Mouse (Mus musculus) thymus, adult 2 months (tissue): Measurements from ENCODE around the gene Plcg2. TPM values are rescaled to one million over a fixed set of nuclear protein-coding genes. Genes with fewer than 3 reads are reported as not detected.
A peak's percentile ranks its signal among the peaks of the same experiment; 100 is the strongest.

ENCODE experiments used
- DNase-seq: peaks from one replicate; pipeline ENCODE4 v3.0.0; 2021
- H3K27ac ChIP-seq: fragments of 200-500 bp; 2 replicates; pipeline ENCODE4 v1.5.1; 2012; ENCODE audit warnings: low read length, control low read depth; ENCODE audit not compliant: control insufficient read depth, insufficient read depth
- H3K27me3 ChIP-seq: fragments of 200-500 bp; 2 replicates; pipeline ENCODE4 v1.6.1; 2012; ENCODE audit warnings: mild to moderate bottlenecking, low read length, moderate library complexity, mixed read lengths; ENCODE audit not compliant: control insufficient read depth, insufficient read depth
- H3K36me3 ChIP-seq: fragments of 200-500 bp; 2 replicates; pipeline ENCODE4 v1.6.1; 2012; ENCODE audit warnings: mild to moderate bottlenecking, low read length, moderate library complexity; ENCODE audit not compliant: control insufficient read depth, insufficient read depth
- H3K4me1 ChIP-seq: fragments of 200-500 bp; replicated peaks from 2 replicates; pipeline ENCODE4 v1.6.1; 2012; ENCODE audit warnings: low read length; ENCODE audit not compliant: control insufficient read depth, insufficient read depth
- H3K4me3 ChIP-seq: fragments of 200-500 bp; 2 replicates; pipeline ENCODE4 v1.5.1; 2012; ENCODE audit warnings: mild to moderate bottlenecking, low read length, control low read depth, moderate library complexity; ENCODE audit not compliant: control insufficient read depth, insufficient read depth
- CTCF ChIP-seq: fragments of 200-500 bp; IDR thresholded peaks from 2 replicates; pipeline ENCODE4 v1.5.1; 2012; ENCODE audit warnings: mild to moderate bottlenecking, control low read depth, low read length, moderate library complexity, borderline replicate concordance; ENCODE audit not compliant: control insufficient read depth, poor library complexity, insufficient read depth; ENCODE audit errors: extremely low read depth
- POLR2A ChIP-seq: fragments of 200-500 bp; IDR thresholded peaks from 2 replicates; pipeline ENCODE4 v1.6.1; 2012; ENCODE audit warnings: mild to moderate bottlenecking, low read length, control low read depth, moderate library complexity; ENCODE audit not compliant: control insufficient read depth, poor library complexity, insufficient read depth; ENCODE audit errors: extremely low read depth
- WGBS: fragments of 180-500 bp; shearing (Covaris S2); methylation state at CpG from one replicate; pipeline ENCODE4 v1.1.7; 2018; 5-methylcytosine and 5-hydroxymethylcytosine counted together
- polyA plus RNA-seq: library from polyadenylated mRNA; depleted of rRNA; stranded (reverse); fragments of >200 nt; gene quantifications from 2 replicates; pipeline ENCODE4 v1.2.3, GENCODE M21; 2012

Gene Plcg2
- polyA plus RNA-seq, 1 experiment, result 9.0 TPM

DNA sequence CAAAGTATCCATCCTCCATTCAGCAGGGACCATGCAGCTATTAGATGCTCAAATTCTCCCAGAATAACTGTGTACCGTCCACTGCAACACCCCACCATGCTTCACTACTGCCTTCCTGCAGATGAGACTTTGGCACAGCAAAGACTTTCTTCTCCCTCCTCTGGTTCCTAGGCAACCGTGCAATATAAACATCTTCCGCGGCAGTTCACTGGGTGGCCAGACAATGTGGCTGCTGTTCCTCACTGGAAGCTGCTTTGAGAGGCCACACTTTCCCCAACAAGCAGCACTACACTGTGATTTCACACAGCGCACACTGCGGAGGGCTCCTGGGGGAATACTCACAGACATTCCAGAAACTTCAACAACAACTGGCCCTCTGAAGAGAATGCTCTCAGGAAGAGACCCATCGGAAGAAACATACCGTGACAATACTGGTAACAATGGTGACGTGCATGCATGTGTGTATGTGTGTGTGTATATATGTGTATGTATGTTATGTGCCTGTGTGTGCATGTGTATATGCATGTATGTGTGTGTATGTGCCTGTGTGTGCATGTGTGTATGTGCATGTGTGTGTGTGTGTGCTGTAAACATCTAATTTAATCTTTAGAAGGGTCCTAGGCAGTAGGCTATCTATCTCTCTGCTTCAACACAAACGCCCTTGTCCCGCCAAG lies 162.4 kb downstream of the Plcg2 start:
- H3K4me1 ChIP-seq, result no peaks in the 10 kb centered on the region
- no peak overlapping the region for H3K4me3 ChIP-seq
- DNase-seq, result no peak
- no peak for TF ChIP-seq CTCF
- TF ChIP-seq POLR2A, result no peak
- 61% methylated on average over 11 of the region's 11 CpGs for WGBS
- H3K27ac ChIP-seq, result no peak overlapping the region
- H3K36me3 ChIP-seq, result no peaks in the 10 kb centered on the region
- no peaks in the 10 kb centered on the region for H3K27me3 ChIP-seq

DNA sequence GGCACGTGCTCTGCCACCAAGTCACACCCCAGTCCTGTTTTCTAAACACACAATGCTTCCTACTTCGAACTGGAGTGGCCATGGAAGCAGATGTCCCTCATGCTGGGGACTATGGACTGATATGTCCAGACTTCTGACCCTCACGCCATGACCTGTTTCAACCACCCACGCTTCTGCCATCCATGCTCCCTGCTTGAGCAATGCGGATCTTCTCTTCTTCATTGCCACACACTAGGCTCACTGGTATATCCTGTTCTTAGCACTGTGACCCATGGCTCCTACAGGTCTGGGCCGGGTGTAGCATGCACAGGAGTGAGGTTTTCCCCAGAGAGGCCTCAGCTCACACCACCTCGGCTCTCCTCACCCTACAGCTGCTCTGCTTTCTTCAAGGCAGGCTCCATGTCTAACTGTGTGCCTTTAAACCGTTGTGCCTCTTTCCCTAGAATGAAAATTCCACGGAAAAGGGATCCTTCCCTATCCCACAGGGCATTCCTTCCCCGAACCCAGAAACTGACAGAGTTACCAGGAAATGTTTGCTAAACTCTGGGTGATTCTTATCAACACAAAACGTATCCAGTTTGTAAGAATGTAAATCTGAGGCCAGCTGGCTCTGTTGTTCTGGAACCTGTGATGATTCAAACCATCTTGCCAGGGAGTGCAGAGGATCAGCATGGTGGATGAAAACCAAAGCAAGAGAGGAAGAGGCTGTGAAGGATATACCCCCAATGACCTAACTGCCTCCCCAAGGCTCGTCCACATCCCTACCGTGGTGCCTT lies 169.4 kb downstream of the Plcg2 start:
- Histone ChIP-seq H3K4me1 (no peaks in the 10 kb centered on the region), H3K36me3 (no peaks in the 10 kb centered on the region), H3K4me3 (no peak overlapping the region), H3K27me3 (no peaks in the 10 kb centered on the region), H3K27ac (no peak overlapping the region)
- 87% methylated on average over 13 of the region's 13 CpGs for WGBS
- TF ChIP-seq CTCF (no peak), POLR2A (no peak)
- no peak for DNase-seq

DNA sequence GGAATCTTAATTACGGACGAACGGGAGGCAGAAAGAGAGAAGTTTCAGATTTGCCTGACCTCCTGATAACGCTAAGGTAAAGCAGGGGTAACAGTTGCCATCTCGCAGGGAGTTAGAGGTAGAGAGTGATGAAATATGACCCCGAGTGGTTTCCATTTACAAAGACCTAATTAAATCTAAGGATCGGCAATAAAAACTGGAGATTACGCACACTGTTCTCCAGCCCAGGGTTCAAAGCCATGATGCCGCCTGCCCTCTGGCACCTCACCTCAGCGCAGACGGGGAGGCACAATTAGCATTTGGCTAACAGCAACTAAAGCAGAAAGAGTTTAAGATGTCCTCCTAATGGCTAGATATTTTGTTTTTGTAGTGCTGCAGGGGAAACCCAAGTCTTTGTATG lies 172.4 kb downstream of the Plcg2 start:
- DNase-seq, result no peak
- Histone ChIP-seq H3K4me3 (no peak overlapping the region), H3K27me3 (no peaks in the 10 kb centered on the region), H3K36me3 (no peaks in the 10 kb centered on the region), H3K27ac (no peak overlapping the region), H3K4me1 (peaks cover 4% of the 10 kb centered on the region)
- 55% methylated on average over 11 of the region's 11 CpGs for WGBS
- no peak for TF ChIP-seq POLR2A
- TF ChIP-seq CTCF, result no peak

DNA sequence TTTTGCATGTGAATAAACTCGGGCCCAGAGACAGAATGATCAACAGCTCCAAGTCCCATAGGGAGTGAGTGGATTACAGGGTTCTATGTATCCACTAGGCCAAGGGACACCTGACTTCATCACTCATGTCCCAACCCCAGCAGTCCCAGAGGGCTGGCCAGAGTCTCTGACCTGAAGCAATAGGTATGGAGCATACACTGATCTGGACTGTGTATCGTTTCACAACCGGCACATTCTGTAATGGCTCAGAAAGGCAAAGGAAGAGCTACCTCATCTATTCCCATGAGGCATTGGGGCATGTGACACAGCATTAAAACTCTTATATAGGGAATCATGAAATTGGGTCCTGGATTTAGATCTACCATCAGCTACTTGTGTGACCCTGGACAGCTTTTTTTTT lies 174.5 kb downstream of the Plcg2 start:
- no peaks in the 10 kb centered on the region for H3K27me3 ChIP-seq
- H3K27ac ChIP-seq, result no peak overlapping the region
- WGBS, result 94% methylated on average over 3 of the region's 3 CpGs
- no peaks in the 10 kb centered on the region for H3K36me3 ChIP-seq
- no peak for TF ChIP-seq CTCF
- no peak for DNase-seq
- H3K4me3 ChIP-seq, result no peak overlapping the region
- peaks cover 4% of the 10 kb centered on the region for H3K4me1 ChIP-seq

DNA sequence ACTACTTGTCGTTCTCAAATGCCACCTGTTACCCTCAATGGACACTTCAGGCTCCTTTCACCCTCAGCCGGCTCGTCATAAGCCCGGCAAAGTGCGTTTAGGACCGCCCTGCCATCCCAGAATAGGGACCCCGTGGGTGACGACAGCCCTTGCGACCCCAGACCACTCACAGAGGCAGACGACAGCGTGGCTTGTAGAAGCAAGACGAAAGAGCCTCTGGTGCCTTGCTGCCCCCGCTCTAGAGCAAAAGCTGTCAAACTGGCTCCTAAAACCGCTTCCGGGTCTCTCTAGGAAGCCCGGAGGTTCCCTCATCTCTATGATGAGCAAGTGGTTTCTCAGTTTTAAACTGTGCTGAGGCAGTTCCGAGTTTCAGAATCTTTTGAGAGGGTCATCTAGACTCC lies 175.3 kb downstream of the Plcg2 start, which contains the start of gene Sdr42e1:
Gene Sdr42e1 (minus strand): TSS at position 260 of the 401 bp plus-strand sequence.
- Histone ChIP-seq H3K4me3 (peak within 1 kb of the TSS; percentile 76), H3K27me3 (no peaks in the 10 kb centered on the region), H3K27ac (no peak within 1 kb of the TSS), H3K4me1 (peaks cover 4% of the 10 kb centered on the region), H3K36me3 (no peaks in the 10 kb centered on the region)
- 12% methylated on average over 17 of the region's 17 CpGs for WGBS
- peak; percentile 76 for DNase-seq
- TF ChIP-seq POLR2A, result no peak
- no peak for TF ChIP-seq CTCF

DNA sequence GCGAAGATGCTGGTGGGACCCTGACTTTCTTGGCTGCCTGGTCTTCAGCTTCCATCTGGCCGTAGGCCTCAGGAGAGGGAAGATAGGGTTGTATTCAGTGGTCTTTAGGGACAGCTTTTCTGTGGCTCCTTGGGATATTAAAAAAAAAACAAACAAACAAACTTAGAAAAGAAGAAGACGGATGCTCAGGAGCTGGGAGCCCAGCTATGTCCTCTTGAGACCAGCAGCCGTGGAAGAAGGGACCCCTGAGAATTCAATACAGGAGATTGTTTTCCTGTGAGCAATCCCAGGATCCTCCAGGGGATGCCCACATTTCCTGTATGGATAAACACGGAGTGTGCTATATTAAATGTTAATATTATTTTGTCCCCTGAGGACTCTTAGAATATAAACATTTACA lies 177.1 kb downstream of the Plcg2 start:
- H3K36me3 ChIP-seq, result no peaks in the 10 kb centered on the region
- WGBS, result 87% methylated on average over 5 of the region's 5 CpGs
- H3K27me3 ChIP-seq, result no peaks in the 10 kb centered on the region
- DNase-seq, result no peak
- H3K4me1 ChIP-seq, result peaks cover 4% of the 10 kb centered on the region
- no peak overlapping the region for H3K4me3 ChIP-seq
- no peak for TF ChIP-seq POLR2A
- TF ChIP-seq CTCF, result no peak
- H3K27ac ChIP-seq, result no peak overlapping the region

DNA sequence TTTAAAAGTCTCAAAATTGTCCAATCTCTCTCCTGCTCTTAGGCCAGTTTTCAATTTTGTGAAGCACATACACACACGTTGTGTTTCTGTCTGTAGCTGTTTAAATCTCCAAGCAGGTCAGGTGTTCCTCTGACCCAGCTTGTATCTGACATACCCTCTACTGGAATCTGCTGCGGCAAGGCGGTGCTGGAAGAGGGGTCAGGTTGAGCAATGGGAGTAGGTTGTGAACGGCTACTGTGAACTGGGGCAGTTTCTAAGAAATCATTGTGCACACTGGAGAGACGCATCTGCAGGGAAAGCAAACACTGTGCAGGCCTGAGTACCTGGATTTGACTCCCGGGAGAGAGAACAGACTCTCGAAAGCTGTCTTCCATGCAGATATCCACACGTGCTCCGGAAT lies 178.4 kb downstream of the Plcg2 start:
- Histone ChIP-seq H3K36me3 (no peaks in the 10 kb centered on the region), H3K27ac (no peak overlapping the region), H3K4me1 (peaks cover 4% of the 10 kb centered on the region), H3K4me3 (no peak overlapping the region), H3K27me3 (no peaks in the 10 kb centered on the region)
- WGBS, result 92% methylated on average over 9 of the region's 9 CpGs
- DNase-seq, result no peak
- TF ChIP-seq CTCF (no peak), POLR2A (no peak)
